Mouse (Mus musculus) olfactory bulb, adult 2 months (tissue): ENCODE measurements around the gene Rtkn. TPM values are rescaled to one million over a fixed set of nuclear protein-coding genes. Genes with fewer than 3 reads are reported as not detected.
"Not testable (repeated sequence)": the region's sequence is repeated elsewhere in the genome, so short reads cannot be mapped to it uniquely, and the experiment has no call there.

ENCODE experiments used
- H3K27ac ChIP-seq: fragments of 200-500 bp; 2 replicates; pipeline ENCODE4 v1.5.1; 2012; ENCODE audit warnings: low read depth, low read length; ENCODE audit not compliant: insufficient read depth
- H3K4me1 ChIP-seq: fragments of 200-500 bp; 2 replicates; pipeline ENCODE4 v1.6.1; 2012; ENCODE audit warnings: low read length; ENCODE audit not compliant: control insufficient read depth, insufficient read depth
- H3K4me3 ChIP-seq: fragments of 200-500 bp; 2 replicates; pipeline ENCODE4 v1.5.1; 2012; ENCODE audit warnings: mild to moderate bottlenecking, low read depth, low read length, moderate library complexity; ENCODE audit not compliant: insufficient read depth
- CTCF ChIP-seq: fragments of 200-500 bp; IDR thresholded peaks from 2 replicates; pipeline ENCODE4 v1.5.1; 2012; ENCODE audit warnings: low read depth, mild to moderate bottlenecking, low read length, moderate library complexity; ENCODE audit not compliant: insufficient read depth
- POLR2A ChIP-seq: fragments of 200-500 bp; IDR thresholded peaks from 2 replicates; pipeline ENCODE4 v1.6.1; 2012; ENCODE audit warnings: mild to moderate bottlenecking, low read depth, low read length, moderate library complexity; ENCODE audit not compliant: insufficient read depth
- WGBS: fragments of 180-500 bp; shearing (Covaris S2); methylation state at CpG from one replicate; pipeline ENCODE4 v1.1.7; 2018; 5-methylcytosine and 5-hydroxymethylcytosine counted together
- polyA plus RNA-seq: library from polyadenylated mRNA; stranded (reverse); fragments of >200 nt; gene quantifications from 2 replicates; pipeline ENCODE4 v1.2.4, GENCODE M21; 2012; ENCODE audit warnings: low replicate concordance; ENCODE audit not compliant: missing spikeins, insufficient read depth, insufficient read length

Rtkn gene
- polyA plus RNA-seq, 1 experiment: not detected

DNA sequence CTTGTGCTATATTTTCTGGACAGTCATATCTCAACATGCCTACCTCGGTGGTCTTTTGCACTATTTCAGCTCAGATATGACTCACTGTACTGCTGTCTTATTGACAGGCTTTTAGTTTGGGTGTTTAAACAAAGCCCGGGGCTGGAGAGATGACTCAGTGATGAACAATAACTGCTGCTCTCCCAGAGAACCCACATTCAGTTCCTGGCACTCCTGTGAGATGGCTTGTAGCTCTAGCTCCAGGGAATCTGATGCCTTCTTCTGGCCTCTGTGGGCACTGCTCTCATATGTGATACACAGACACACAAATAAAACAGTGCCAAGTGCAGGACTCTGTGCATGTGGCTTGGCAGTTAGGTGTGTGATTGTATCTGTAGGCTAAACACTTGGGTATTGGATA is 9.9 kb downstream of the Rtkn start:
- WGBS: 27% methylated on average over 2 of the region's 2 CpGs
- no peak for TF ChIP-seq POLR2A
- TF ChIP-seq CTCF: no peak
- Histone ChIP-seq H3K4me3 (no peak overlapping the region), H3K27ac (no peak overlapping the region), H3K4me1 (peaks cover 25% of the 10 kb centered on the region)

DNA sequence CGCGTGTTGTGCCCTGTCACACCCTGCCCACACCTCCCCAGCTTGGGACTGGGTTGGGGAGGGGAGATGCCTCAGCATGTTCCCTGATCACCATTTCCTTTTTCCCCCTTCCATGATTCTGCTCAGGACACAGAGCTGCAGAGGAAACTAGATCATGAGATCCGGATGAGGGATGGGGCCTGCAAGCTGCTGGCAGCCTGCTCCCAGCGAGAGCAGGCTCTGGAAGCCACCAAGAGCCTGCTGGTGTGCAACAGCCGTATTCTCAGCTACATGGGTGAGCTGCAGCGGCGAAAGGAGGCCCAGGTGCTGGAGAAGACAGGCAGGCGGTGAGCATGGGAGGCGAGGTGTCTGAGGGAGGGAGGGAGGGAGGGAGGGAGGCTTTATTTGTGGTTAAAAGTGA is 10.5 kb downstream of the Rtkn start:
- no peak overlapping the region for H3K27ac ChIP-seq
- peaks cover 25% of the 10 kb centered on the region for H3K4me1 ChIP-seq
- no peak overlapping the region for H3K4me3 ChIP-seq
- TF ChIP-seq CTCF (no peak), POLR2A (no peak)
- WGBS: 72% methylated on average over 9 of the region's 9 CpGs

DNA sequence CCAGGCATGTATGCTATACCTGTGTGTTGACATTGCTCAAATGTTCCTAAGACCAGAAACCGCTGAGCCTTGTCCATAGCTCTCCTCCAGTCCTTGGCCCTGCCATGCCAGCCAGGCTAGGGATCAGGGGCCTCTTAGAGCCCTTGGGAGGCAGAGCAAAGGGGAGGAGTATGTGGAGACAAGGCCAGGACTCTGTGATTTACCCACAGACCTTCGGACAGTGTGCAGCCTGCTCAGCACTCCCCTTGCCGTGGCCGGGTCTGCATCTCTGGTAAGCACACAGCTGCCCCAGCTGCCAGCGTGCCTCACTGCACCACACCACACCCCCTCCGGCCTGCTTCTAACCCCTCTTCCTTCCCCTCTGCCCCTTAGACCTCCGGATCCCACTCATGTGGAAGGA is 12.0 kb downstream of the Rtkn start:
- Histone ChIP-seq H3K27ac (no peak overlapping the region), H3K4me3 (no peak overlapping the region), H3K4me1 (peaks cover 19% of the 10 kb centered on the region)
- TF ChIP-seq POLR2A: no peak
- no peak for TF ChIP-seq CTCF
- 60% methylated on average over 7 of the region's 7 CpGs for WGBS

GRCm38 (mm10) chr6:83151721-83152120 is 16.5 kb downstream of the Rtkn start:
- Histone ChIP-seq H3K27ac (no peak overlapping the region), H3K4me1 (peaks cover 20% of the 10 kb centered on the region), H3K4me3 (no peak overlapping the region)
- 39% methylated on average over 8 of the region's 8 CpGs for WGBS
- TF ChIP-seq CTCF: no peak
- TF ChIP-seq POLR2A: no peak

- Histone ChIP-seq H3K27ac (no peak overlapping the region), H3K4me3 (no peak overlapping the region), H3K4me1 (peaks cover 10% of the 10 kb centered on the region)
- WGBS: 90% methylated on average over 12 of the region's 12 CpGs
- TF ChIP-seq POLR2A (no peak), CTCF (no peak)
Measured at GRCm38 (mm10) chr6:83153038-83153437, 17.8 kb downstream of the Rtkn start.

DNA sequence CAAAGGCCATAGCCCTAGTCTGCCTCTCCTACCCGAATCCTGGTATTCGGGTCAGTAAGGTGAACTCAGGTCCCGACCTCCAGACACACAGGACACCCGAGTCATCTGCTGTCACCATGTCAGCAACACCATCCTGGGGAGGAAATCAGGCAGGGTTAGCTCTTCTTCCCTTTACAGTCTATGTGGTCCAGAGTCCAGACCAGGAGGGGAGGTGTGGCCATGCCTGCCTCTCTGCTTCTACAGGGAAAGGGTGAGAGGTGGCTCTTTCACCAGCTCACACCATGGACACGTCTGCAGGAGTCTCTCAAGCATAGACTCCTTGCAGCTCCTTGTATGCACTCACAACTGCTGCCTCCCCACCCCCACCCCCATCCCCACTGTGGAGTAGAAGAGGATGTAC is 18.2 kb downstream of the Rtkn start:
- WGBS: 83% methylated on average over 5 of the region's 5 CpGs
- no peak for TF ChIP-seq POLR2A
- Histone ChIP-seq H3K4me1 (peaks cover 9% of the 10 kb centered on the region), H3K27ac (no peak overlapping the region), H3K4me3 (no peak overlapping the region)

DNA sequence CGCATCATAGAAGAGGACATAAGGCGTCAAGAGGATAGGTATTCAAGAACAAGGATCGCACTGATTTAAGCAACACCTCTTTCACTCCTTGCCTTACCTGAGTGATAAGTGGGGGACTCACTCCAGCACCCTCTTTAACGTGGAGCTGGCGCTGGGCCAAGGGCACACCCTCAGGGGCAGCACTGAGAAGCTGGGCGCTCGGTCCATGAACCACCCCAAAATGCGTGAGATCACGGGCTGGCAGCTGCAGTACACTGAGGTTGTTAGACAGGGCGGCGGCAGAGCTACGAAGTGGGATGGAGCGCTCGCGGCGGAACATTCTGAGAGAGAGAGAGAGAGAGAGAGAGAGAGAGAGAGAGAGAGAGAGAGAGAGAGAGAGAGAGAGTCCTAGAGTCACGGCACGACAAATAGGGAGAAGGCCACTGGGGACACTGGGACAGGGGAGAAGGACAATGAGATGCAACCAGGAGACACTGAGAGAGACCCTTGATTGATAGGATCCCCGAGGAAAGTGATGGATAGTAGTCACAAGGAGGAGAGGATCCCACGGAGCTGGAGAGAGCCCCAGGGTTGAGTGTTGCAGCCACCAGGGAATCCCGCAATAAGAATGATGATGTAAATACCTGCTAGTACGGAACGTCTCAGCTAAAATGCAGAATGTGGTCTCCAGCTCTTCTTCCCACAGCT is 20.4 kb downstream of the Rtkn start:
- Histone ChIP-seq H3K4me3 (peak overlapping the region; percentile 50), H3K4me1 (peaks cover 9% of the 10 kb centered on the region), H3K27ac (no peak overlapping the region)
- 9% methylated on average over 23 of the region's 23 CpGs for WGBS
- no peak for TF ChIP-seq POLR2A
- TF ChIP-seq CTCF: no peak

DNA sequence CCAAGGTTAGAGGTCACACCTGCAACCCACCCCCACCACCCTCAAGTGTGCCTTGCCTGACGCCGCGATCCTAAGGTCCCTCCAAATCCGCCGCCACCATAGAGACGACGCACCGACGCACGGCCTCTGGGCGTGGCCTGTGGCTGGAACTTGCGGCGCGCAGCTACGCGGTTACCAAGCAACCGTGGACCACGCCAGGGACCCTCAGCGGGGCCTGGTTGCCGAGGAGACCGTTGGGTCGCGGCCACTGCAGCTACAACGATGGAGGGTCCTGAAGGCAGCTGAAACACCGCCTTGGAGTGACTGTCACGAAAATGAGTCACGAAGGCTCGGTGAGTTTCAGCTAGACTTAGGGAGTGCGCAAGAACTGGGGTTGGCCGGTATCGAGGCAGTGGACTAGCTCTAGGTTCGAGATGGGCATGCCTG is 21.0 kb downstream of the Rtkn start, which contains the start of the genes Wdr54 and 1700003E16Rik:
TSS of gene Wdr54 (minus strand) at position 139 of the 426 bp plus-strand sequence.
TSS of gene 1700003E16Rik (plus strand) at position 146 of the 426 bp plus-strand sequence.
- WGBS: under 1% methylated on average over 32 of the region's 32 CpGs
- TF ChIP-seq CTCF (no peak), POLR2A (no peak; the same call in 1 of the 2 replicates)
- Histone ChIP-seq H3K4me3 (peak within 1 kb of the TSS; percentile 50), H3K27ac (no peak within 1 kb of the TSS), H3K4me1 (peaks cover 9% of the 10 kb centered on the region)

- not testable (repeated sequence) for H3K27ac ChIP-seq, H3K4me3 ChIP-seq
- peaks cover 15% of the 10 kb centered on the region for H3K4me1 ChIP-seq
- WGBS: 17% methylated on average over 3 of the region's 3 CpGs
Measured at GRCm38 (mm10) chr6:83159456-83159855, 24.2 kb downstream of the Rtkn start.
